In genomic region chr10:81402227-81402765, GRCm38 (mm10) we compare ENCODE assay signal across 8 mouse cellular contexts. TPM values are rescaled to one million over a fixed set of nuclear protein-coding genes. Genes with fewer than 3 reads are reported as not detected.
DNase-seq lines count a peak whose midpoint lies in the region; ATAC-seq and TF ChIP-seq lines count a peak whose summit lies in the region.

No protein-coding gene starts in this region.

- H3K4me1 ChIP-seq in embryonic facial prominence, embryonic 15.5 days: peaks cover 60% of the 10 kb centered on the region
- H3K4me1 ChIP-seq in intestine, embryonic 15.5 days (replicated peaks): peaks cover 51% of the 10 kb centered on the region
- H3K4me1 ChIP-seq in neural tube, embryonic 11.5 days (ENCODE audit: control insufficient read depth, insufficient read depth, low read length): peaks cover 54% of the 10 kb centered on the region

- TF ChIP-seq CTCF in left cerebral cortex, adult 2 months (IDR thresholded peaks at IDR 0.05): no peak

- no peak for DNase-seq in left cerebral cortex, adult 2 months (ENCODE audit: extremely low spot score in 1 of 2, low spot score in 2 of 2)
- no peak for DNase-seq in left cerebral cortex, postnatal 25 days (ENCODE audit: low spot score in 2 of 2)
- no peak for DNase-seq in neural tube, embryonic 11.5 days (ENCODE audit: low spot score)
- no peak for DNase-seq in spleen, postnatal 14 days (ENCODE audit: low spot score in 2 of 2)
- DNase-seq in cerebellum, adult 9-10 months: no peak
- DNase-seq in layer of hippocampus, adult 9-10 months (ENCODE audit: low spot score): no peak

- H3K4me3 ChIP-seq in left cerebral cortex, adult 2 months: no peak overlapping the region
- no peak overlapping the region; the same call in 1 of the 2 replicates for H3K4me3 ChIP-seq in embryonic facial prominence, embryonic 15.5 days (replicated peaks)
- no peak overlapping the region for H3K4me3 ChIP-seq in intestine, embryonic 15.5 days (replicated peaks)
- H3K4me3 ChIP-seq in neural tube, embryonic 11.5 days (ENCODE audit: low read depth, low read length): 0 out of 2 replicates have a peak overlapping the region, but pooled peaks have one; percentile 8

- H3K4me2 ChIP-seq in embryonic facial prominence, embryonic 15.5 days (replicated peaks): peak overlapping the region; percentile 31; the same call in 1 of the 2 replicates
- peak overlapping the region; percentile 51 for H3K4me2 ChIP-seq in intestine, embryonic 15.5 days (replicated peaks)
- H3K4me2 ChIP-seq in neural tube, embryonic 11.5 days (ENCODE audit: low read depth): peak overlapping the region; percentile 32

- 21% methylated on average over 7 of the region's 7 CpGs for WGBS in embryonic facial prominence, embryonic 15.5 days
- WGBS in intestine, embryonic 15.5 days: 37% methylated on average over 7 of the region's 7 CpGs
- WGBS in neural tube, embryonic 11.5 days: 14% methylated on average over 7 of the region's 7 CpGs

- intact Hi-C loops in left cerebral cortex, adult 2 months (cut with DNase I): no loop called here
- intact Hi-C loops in left cerebral cortex, postnatal 25 days (cut with DNase I): no loop called here

- peaks cover 72% of the 10 kb centered on the region for H3K36me3 ChIP-seq in embryonic facial prominence, embryonic 15.5 days
- H3K36me3 ChIP-seq in intestine, embryonic 15.5 days: peaks cover 24% of the 10 kb centered on the region
- H3K36me3 ChIP-seq in neural tube, embryonic 11.5 days (ENCODE audit: control insufficient read depth, insufficient read depth, low read length): no peaks in the 10 kb centered on the region

- ATAC-seq in embryonic facial prominence, embryonic 15.5 days (ENCODE audit: insufficient number of reproducible peaks, low FRiP score, low TSS enrichment, low read depth): no peak; the same call in 1 of the 2 replicates
- ATAC-seq in intestine, embryonic 15.5 days: no peak
- peak; percentile 21; the same call in 1 of the 2 replicates for ATAC-seq in neural tube, embryonic 11.5 days (ENCODE audit: insufficient read depth, low FRiP score, low TSS enrichment)

- peak overlapping the region; percentile 85 for H3K27ac ChIP-seq in left cerebral cortex, adult 2 months
- H3K27ac ChIP-seq in embryonic facial prominence, embryonic 15.5 days (replicated peaks): peak overlapping the region; percentile 90
- peak overlapping the region; percentile 82 for H3K27ac ChIP-seq in intestine, embryonic 15.5 days
- H3K27ac ChIP-seq in neural tube, embryonic 11.5 days (ENCODE audit: low read depth, low read length): peak overlapping the region; percentile 96

- no peaks in the 10 kb centered on the region for H3K27me3 ChIP-seq in embryonic facial prominence, embryonic 15.5 days
- no peaks in the 10 kb centered on the region for H3K27me3 ChIP-seq in intestine, embryonic 15.5 days (replicated peaks)
- H3K27me3 ChIP-seq in neural tube, embryonic 11.5 days (ENCODE audit: control insufficient read depth, insufficient read depth, low read length): peaks cover 23% of the 10 kb centered on the region

- H3K9me3 ChIP-seq in embryonic facial prominence, embryonic 15.5 days (replicated peaks): no peaks in the 10 kb centered on the region
- no peaks in the 10 kb centered on the region for H3K9me3 ChIP-seq in intestine, embryonic 15.5 days
- no peaks in the 10 kb centered on the region for H3K9me3 ChIP-seq in neural tube, embryonic 11.5 days (ENCODE audit: control insufficient read depth, low read length)

- H3K9ac ChIP-seq in embryonic facial prominence, embryonic 15.5 days: no peak overlapping the region
- no peak overlapping the region for H3K9ac ChIP-seq in intestine, embryonic 15.5 days
- peak overlapping the region; percentile 41 for H3K9ac ChIP-seq in neural tube, embryonic 11.5 days (ENCODE audit: low read length)

RNA-seq across cellular contexts. Expression of gene Smim24, which starts 9.4 kb away (rescaled TPM):
- 1 to 10 TPM; 1.3 to 1.4 TPM for total RNA-seq in left cerebral cortex, adult 2 months (2021)
- total RNA-seq in left cerebral cortex, postnatal 25 days (2021): 1 to 10 TPM in 1 of 2 experiments, under 1 TPM in 1; 0.89 to 1.5 TPM
- 5.0 and 8.3 TPM in 2 replicates for polyA plus RNA-seq in embryonic facial prominence, embryonic 15.5 days (2015; fragmentation: Nextera tagmentation; extraction: Ambion mirVana)
- polyA plus RNA-seq in intestine, embryonic 15.5 days (2015; fragmentation: Nextera tagmentation; extraction: Ambion mirVana): 235 and 288 TPM in 2 replicates
- polyA plus RNA-seq in neural tube, embryonic 11.5 days (2014; fragmentation: Nextera tagmentation; extraction: Ambion mirVana): 1.9 and 3.5 TPM in 2 replicates

RNA-seq across cellular contexts. Expression of gene Gm48552, which starts 13.5 kb away (rescaled TPM):
- 1 to 10 TPM; 5.1 to 7.1 TPM for total RNA-seq in left cerebral cortex, adult 2 months (2021)
- total RNA-seq in left cerebral cortex, postnatal 25 days (2021): 1 to 10 TPM; 4.0 to 4.1 TPM
- 1.6 and 2.9 TPM in 2 replicates for polyA plus RNA-seq in embryonic facial prominence, embryonic 15.5 days (2015; fragmentation: Nextera tagmentation; extraction: Ambion mirVana)
- 1.4 TPM in 1 of 2 replicates, not detected in the other for polyA plus RNA-seq in intestine, embryonic 15.5 days (2015; fragmentation: Nextera tagmentation; extraction: Ambion mirVana)
- polyA plus RNA-seq in neural tube, embryonic 11.5 days (2014; fragmentation: Nextera tagmentation; extraction: Ambion mirVana): 0.97 and 1.3 TPM in 2 replicates

RNA-seq across cellular contexts. Expression of gene Gm48551, which starts 18.0 kb away (rescaled TPM):
- 1 to 10 TPM; 2.0 to 3.4 TPM for total RNA-seq in left cerebral cortex, adult 2 months (2021)
- 1 to 10 TPM; 3.5 to 4.2 TPM for total RNA-seq in left cerebral cortex, postnatal 25 days (2021)
- 3.1 and 3.2 TPM in 2 replicates for polyA plus RNA-seq in embryonic facial prominence, embryonic 15.5 days (2015; fragmentation: Nextera tagmentation; extraction: Ambion mirVana)
- polyA plus RNA-seq in intestine, embryonic 15.5 days (2015; fragmentation: Nextera tagmentation; extraction: Ambion mirVana): 2.8 and 3.6 TPM in 2 replicates
- 1.7 and 3.0 TPM in 2 replicates for polyA plus RNA-seq in neural tube, embryonic 11.5 days (2014; fragmentation: Nextera tagmentation; extraction: Ambion mirVana)

RNA-seq across cellular contexts. Expression of gene Dohh, which starts 18.1 kb away (rescaled TPM):
- total RNA-seq in left cerebral cortex, adult 2 months (2021): 10 to 100 TPM; 87.1 to 95.1 TPM
- total RNA-seq in left cerebral cortex, postnatal 25 days (2021): 10 to 100 TPM; 83.7 to 87.7 TPM
- 83.1 and 85.2 TPM in 2 replicates for polyA plus RNA-seq in embryonic facial prominence, embryonic 15.5 days (2015; fragmentation: Nextera tagmentation; extraction: Ambion mirVana)
- polyA plus RNA-seq in intestine, embryonic 15.5 days (2015; fragmentation: Nextera tagmentation; extraction: Ambion mirVana): 89.2 and 100 TPM in 2 replicates
- 64.1 and 76.1 TPM in 2 replicates for polyA plus RNA-seq in neural tube, embryonic 11.5 days (2014; fragmentation: Nextera tagmentation; extraction: Ambion mirVana)

RNA-seq across cellular contexts. Expression of gene Fzr1, which starts 24.0 kb away (rescaled TPM):
- total RNA-seq in left cerebral cortex, adult 2 months (2021): 10 to 100 TPM; 69.1 to 70.6 TPM
- total RNA-seq in left cerebral cortex, postnatal 25 days (2021): 10 to 100 TPM; 63.5 to 70.2 TPM
- 98.8 and 102 TPM in 2 replicates for polyA plus RNA-seq in embryonic facial prominence, embryonic 15.5 days (2015; fragmentation: Nextera tagmentation; extraction: Ambion mirVana)
- polyA plus RNA-seq in intestine, embryonic 15.5 days (2015; fragmentation: Nextera tagmentation; extraction: Ambion mirVana): 83.2 and 85.7 TPM in 2 replicates
- polyA plus RNA-seq in neural tube, embryonic 11.5 days (2014; fragmentation: Nextera tagmentation; extraction: Ambion mirVana): 112 and 120 TPM in 2 replicates

Comparison
In these comparisons a context has a peak if more than half of its experiments do, and no peak if none do; other contexts are left out.
1. RNA of gene Smim24, which starts 9.4 kb away (polyA plus RNA-seq): 235 to 288 TPM in intestine, embryonic 15.5 days; 5.0 to 8.3 TPM in embryonic facial prominence, embryonic 15.5 days and 1.9 to 3.5 TPM in neural tube, embryonic 11.5 days; every median in the first group is over 10 times any median in the second.
2. Peak in every context shown above with its lines, with median percentiles within 50 percentile points of each other: H3K27ac ChIP-seq and H3K4me2 ChIP-seq.